Mouse (Mus musculus): ENCODE measurements around the gene Rhcg.

Rhcg gene

DNA sequence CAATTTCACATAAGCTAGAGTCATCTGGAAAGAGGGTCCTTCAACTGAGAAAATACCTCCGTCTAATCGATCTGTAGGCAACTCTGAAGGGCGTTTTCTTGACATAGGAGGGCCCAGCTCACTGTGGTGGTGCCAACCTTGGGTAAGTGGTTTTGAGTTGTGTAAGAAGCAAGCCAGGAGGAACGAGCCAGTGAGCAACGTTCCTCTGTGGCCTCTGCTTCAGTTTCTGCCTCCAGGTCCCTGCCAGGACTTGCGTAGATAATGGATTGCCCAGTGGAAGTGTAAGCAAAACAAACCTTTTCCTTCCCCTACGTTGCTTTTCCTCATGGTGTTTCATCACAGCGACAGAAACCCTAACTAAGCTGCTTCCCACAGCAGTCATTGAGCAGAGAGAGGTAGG, 15.5 kb downstream of the Rhcg start:
- no peak for DNase-seq (ENCODE audit: low spot score in 2 of 2)

DNA sequence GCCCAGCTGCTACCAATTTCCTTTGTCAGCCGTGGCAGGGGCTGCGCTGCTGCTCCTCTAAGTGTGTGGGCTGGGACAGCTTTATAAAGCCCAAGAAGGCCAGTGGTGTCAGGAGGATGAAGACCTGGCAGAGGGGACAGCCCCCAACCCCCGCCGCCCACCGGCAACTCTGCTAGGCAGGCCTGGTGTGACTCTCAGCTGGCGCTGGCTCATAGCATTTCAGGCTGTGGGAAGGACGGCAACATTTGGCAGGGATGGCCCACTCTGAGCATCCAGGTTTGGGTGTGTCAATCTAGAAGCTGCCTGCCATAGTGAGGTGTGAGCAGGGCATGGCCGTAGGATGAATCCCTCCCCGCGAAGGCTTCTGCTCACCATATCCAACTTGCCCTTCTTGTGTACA, 17.3 kb downstream of the Rhcg start:
- no peak for DNase-seq (ENCODE audit: low spot score in 2 of 2)

DNA sequence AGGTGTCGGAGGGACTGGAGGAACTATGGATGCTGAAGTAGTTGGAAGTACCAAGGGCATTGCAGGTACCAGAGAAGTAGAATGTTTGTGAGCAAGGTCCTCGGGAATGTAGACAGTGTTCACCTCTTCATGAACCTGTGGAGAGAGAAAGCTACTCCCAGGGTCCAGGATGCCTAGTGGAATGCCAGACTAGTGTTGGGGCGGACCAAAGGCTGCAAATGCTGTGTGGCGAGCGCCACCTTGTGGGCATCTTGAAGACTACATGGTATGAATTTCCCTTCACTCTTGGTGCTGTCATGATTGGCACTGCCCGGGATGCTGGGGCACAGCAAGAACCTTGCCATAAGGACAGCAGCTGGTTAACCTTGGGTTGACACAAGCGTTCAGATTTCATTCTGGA, 22.6 kb downstream of the Rhcg start:
- DNase-seq (ENCODE audit: low spot score in 2 of 2), result peak in 1 of 2 experiments; percentile 23

DNA sequence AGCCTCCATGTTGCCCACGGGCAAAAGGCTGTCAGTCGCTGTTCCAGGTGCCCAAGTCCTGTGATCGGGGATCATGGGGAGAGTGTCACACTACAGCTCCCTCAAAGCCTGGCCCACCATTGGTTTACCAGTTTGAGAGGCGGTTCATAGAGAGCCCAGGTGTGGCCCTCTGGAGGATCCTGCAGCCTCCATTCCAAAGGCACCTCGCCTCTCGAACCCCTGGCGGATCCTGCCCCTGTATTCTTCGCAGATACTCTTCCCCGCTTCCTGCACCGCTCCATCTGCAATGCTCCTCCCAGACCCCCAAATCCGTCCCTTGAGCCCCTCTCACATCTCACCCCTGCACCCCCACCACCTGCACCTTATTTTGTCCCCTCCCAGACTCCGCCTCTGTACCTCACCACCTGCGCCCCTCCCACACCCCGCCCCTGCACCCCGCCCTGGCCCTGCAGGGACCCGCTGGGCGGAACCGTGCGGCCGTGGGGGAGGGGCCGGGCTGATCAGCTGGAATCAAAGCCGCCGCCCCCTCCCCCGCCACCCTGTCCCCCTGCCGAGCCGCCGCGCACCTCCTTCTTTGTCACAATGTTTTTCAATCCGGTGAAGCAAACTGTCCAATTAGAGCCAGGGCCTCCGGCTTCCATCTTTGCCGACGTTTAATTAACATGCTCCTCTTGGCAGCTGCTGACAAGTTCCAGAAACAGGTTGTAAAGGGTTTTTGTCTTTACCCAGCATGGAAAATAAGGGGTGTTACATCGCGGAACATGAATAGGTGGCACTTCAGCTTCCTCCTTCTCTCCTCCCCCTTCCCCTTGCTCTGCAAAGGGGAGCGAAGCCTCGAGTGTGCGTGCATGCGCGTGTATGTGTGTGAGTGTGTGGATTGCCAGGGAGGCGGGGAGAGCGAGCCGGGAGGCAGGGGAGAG, 25.4 kb downstream of the Rhcg start:
- DNase-seq (ENCODE audit: low spot score in 2 of 2), result no peak

DNA sequence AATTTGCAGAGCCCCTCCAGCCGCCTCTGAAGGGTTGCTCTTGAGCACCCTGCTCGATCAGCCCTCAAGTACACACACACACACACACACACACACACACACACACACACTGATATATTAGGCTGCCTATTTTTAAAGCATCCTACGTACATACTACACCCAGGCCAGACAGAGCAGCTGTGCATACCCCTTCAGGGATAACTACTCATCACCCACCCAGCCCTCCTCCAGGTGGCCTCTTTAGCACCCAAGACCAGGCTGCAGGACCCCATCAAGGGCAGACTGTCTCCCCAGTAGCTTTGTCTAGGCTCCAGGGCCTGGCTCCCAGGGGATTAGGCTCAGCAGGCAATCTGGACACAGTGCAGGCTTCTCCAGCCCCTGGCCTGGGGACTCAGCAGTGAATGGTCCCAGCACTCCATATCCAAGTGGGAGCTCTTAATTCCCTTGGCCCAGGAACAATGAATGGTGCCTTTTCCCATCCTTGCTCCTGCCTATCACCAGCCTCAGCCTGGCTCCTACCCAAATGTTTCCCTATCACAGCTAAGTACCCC, 26.8 kb downstream of the Rhcg start:
- DNase-seq (ENCODE audit: low spot score in 2 of 2), result no peak

DNA sequence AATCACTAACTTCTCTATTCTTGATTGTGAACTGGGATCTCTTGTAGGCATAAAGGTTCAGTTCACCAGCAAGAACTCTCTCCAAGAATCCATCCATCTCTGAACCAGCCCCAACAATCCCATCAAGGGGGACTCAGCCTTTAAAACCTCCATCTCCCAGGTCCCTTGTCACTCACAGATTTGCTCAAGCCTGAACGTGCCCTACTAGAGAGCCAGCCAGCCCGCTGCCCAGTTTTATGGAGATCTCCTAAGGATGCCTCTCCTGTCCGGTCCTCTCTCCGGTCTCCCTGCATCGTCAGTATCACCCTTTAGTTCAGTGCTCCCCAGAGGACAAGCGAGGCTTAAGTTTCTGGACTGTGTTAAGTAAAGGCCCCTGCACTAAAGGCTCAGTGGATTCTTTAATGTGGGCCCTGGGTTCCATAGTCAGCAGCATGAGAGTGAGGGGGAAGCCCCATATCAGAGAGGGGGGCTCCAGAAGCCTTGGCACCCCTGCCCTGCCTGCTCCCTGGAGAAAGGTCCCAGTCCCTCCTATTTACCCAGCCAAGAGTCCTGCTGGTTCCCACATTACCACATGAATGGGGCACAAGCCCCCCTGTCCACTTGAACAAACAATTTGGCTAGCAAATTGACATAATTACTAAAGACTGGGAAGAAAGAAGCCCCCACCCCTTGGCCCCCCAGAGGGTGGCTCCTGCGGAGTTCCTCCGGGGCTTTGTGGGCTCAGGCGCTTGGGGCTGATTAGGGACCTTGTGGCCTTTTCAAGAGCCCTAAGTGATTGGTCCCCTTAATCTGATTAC, 27.5 kb downstream of the Rhcg start:
- no peak for DNase-seq (ENCODE audit: low spot score in 2 of 2)

DNA sequence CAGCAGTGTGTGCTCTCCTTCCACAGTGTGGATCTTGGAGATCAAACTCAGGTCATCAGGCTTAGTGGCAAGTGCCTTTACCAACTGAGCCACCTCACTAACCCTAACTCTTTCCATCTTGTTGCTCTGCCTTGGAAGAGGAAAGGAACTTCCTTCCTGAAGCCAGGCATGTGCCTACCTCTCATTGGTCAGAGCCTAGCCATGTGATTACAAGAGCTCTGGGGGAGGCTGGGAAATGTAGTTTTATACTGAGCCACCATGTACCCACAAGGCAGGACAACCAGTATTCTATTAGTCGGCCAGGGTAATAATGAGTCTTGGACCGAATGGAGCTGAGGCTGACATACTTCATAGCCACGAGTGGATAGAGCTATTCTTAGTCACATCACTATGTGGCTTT, 29.2 kb downstream of the Rhcg start:
- no peak for DNase-seq (ENCODE audit: low spot score in 2 of 2)

DNA sequence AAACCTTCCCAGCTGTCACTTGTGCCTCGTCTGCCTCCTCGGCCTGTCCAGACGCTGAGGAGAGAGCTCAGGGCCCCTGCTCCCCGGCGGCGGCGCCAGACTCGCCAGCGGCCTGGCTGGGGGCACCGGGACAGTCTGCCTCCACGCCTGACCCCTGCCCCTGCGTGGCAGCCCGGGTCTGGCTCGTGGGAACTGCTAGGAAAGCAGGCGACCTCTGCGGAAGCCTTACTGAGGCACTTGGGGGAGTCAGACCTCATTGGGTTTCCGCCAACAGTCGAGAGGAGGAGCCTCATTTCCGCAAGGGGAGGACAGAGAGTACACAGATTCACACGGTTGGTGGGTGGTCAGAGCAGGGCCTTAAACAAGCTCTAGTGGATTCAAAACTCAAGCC, 38.6 kb downstream of the Rhcg start:
- no peak for DNase-seq (ENCODE audit: low spot score in 2 of 2)

DNA sequence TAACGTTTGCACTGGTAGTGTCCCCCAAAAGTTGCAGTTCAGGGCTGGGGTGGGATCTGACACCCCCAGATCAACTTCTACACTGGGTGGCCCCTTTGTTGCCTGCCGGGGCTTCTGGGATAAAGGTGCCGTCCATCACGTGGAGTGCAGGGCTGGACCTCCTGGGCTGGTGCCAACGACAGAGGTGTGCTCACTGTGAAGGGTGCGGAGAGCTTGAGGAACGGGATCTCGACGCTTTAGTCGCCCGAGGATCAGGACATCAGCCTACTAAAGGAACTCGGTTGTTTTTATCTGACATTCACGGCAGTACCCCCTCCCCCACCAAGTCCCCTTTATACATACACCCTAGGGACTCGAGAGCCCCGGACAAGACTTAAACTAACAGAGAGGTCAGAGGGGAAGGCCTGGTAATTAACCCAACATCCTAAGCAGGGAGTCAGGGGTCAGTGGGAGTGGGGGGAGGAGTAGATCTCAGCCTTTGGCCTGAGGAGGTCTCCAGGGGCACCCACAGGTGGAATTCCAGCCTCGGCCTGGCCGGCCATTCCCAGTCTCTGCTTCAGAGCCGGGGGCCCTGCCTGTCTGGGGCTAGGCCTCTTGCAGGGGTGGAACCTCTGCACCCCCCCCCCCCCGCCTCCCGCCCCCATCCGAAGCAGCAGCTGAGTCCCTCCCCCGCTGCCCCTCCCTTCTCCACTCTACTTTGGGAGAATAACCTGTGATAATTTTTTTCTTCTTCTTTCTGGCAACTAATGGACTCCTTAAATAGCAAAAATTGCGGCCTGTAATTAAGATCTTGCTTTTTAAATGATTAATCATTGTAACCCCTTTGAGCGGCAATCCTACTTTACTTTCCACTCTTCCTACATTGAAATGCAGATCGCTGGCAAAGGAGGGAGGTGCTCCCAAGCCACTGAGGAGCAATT, 39.3 kb downstream of the Rhcg start:
- DNase-seq (ENCODE audit: low spot score in 2 of 2), result no peak

DNA sequence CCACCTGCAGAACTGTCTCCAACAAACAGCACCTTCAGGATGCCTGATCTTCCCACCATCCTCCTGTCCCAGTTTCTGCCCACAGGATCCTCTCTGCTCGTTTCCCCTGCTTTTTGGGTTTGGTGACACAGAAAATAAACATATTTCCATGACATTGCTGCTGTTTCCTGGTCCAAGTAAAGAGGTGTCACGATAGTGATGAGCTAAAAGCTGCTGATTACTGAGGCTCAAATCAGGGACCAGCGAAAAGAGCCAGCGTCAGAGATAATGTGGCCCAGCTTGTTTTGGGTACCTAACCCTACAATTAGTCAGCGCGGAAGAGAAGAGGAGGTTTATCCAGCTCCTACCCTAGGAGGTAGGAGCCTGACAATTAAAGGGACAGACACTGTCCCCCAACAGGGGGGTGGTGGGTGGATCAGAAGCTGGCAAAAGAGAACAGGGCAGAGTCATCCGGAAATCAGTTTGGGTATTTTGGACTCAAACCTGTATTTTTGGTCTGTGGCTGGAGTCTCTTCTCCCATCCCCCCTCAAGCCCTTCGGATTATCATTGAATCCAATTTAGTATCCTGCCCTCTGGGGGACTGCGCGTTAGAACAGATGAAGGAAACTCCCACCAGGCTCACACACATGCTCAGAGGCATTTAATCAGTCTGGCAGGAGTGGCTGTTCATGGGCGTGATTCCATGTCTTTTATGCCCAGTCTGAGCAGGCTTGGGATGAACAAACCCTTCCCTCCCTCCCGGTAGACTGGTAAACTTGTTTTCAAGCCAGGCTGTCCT, 40.2 kb downstream of the Rhcg start:
- DNase-seq (ENCODE audit: low spot score in 2 of 2), result no peak

DNA sequence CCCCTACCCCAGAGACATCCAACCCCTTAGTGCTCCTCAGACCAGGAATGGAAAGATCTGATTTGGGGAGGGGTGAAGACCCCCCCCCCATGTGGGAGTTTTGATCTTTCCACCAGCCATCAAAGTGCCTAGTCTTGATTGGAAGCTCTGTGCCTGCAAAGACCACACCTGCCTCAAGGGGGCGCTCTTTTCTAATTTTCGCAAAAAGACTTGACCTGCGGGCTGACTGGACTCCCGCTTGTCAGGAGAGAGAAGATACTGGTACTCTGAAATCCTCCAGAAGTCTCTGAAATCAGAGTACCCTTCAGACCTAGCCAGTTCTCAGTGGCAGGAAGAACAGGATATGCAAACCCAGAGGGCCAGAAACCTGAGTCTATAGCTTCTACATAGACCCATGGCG, 40.8 kb downstream of the Rhcg start:
- peak in 1 of 2 experiments; percentile 15 for DNase-seq (ENCODE audit: low spot score in 2 of 2)

DNA sequence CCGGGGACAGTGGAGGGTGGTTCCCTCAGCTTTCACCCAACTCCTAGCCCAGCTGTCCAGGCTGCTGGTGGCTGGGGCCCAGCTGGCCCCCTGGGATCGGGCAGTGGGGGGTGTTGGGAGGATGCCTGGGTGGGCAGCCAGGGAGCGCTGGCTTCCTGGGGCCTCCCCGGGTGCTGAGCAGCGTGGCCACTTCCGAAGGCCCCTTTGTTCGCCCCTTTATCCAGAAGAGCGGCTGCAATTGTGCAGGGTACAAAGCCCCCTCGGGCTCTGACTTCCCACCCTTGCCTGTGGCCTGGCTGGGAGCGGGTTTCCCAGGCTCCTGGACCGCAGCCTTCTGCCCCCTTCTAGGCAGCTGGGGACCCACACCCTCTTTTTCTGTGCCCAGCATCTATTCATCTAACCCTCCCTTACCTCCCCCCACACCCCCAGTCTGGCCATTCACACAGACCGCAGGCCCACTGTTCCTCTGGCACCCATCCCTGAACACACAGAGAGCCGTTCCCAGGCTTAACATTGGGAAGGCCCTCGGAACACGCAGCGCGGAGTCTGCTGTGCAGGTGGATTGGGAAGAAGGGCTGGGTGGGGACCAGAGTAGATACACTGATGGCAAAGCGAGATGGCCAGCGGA, 45.2 kb downstream of the Rhcg start:
- DNase-seq (ENCODE audit: low spot score in 2 of 2), result no peak

DNA sequence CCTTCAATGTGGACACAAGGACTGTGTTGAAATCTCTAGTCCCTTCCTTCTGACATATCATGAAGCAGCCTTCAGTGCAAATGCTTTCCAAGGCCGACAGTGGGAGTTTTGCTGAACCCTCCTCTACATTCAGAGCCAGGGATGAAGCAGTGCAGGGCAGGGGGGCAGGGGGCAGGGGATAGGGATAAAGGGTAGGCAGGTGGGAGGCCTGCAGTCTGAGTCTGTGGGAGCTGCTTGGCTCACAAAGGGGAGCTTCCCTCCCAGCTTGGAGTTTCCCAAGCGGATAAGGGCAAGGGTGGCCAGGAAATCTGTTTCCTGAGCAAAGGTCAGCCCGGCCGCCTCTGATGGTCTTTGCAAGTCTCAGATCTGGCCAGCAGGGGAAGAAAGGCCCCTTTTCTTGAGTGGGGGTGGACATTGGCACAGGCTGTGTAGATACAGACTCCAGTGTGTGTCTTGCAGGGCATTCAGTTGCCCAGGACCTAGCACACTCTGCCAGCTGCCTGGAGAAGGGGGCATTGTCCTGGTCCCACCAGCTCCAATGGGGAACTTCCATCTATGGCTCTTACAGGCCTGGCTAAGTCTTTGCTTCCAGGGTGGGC, 48.4 kb downstream of the Rhcg start:
- DNase-seq (ENCODE audit: low spot score in 2 of 2), result no peak

DNA sequence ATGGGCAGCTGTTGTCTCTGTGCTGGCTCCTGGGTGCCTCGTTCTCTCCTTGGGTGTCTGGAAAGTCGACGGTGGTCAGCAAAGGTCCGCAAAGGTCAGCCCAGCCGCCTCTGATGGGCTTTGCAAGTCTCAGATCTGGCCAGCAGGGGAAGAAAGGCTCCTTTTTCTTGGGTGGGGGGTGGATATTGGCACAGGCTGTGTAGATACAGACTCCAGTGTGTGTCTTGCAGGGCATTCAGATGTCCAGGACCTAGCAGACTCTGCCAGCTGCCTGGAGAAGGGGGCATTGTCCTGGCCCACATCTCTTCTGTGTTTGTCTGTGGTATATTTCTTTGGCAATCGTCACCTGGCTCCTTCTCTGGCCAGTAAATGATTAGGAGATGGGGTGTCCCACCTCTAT, 49.2 kb downstream of the Rhcg start:
- DNase-seq (ENCODE audit: low spot score in 2 of 2), result no peak

DNA sequence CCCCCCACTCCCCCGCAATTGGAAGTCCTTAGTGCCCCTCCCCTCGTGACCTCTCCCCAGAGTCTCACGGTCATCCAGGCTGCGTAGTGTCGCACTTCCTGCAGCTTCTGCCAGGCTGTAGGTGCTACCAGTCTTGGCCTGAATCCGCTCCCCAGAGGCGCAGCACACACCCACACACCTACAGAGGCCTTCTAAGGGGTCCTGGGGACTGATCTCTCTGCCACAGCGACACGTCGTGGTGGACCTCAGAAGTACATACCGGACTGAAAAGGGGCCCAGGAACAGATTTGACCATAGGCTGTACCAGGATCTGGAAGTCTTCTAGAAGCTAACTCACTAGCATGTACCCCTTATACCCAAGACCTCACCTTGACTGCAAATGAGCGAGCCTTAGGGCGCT, 53.8 kb downstream of the Rhcg start:
- DNase-seq (ENCODE audit: low spot score in 2 of 2), result no peak

DNA sequence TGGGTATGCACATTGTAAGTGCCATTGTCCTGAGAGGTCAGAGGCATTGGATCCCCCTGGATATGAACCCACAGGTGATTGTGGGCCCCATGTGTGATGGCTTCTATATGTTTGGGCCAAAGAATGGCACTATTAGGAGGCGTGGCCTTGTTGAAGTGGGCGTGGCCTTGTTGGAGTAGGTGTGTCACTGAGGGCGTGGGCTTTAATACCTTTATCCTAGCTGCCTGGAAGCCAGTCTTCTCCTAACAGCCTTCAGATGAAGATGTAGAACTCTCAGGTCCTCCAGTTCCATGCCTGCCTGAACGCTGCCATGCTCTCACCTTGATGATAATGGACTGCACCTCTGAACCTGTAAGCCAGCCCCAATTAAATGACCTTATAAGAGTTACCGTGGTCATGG, 55.1 kb downstream of the Rhcg start:
- no peak for DNase-seq (ENCODE audit: low spot score in 2 of 2)

DNA sequence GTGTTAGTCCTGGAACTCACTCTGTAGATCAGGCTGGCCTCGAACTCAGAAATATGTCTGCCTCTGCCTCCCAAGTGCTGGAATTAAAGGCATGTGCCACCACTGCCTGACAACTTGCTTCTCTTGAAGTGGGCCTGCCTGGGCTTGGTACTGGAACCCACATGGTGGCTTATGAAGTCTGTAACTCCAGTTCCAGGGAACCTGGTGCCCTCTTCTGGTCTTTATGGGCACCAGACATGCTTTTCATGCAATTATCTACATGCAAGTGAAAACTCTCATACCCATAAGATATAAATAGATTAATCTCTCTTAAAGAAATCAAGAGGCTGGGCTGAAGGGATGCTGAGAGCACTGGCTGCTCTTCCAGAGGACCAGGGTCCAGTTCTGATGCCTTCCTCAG, 58.8 kb downstream of the Rhcg start:
- no peak for DNase-seq (ENCODE audit: low spot score in 2 of 2)

DNA sequence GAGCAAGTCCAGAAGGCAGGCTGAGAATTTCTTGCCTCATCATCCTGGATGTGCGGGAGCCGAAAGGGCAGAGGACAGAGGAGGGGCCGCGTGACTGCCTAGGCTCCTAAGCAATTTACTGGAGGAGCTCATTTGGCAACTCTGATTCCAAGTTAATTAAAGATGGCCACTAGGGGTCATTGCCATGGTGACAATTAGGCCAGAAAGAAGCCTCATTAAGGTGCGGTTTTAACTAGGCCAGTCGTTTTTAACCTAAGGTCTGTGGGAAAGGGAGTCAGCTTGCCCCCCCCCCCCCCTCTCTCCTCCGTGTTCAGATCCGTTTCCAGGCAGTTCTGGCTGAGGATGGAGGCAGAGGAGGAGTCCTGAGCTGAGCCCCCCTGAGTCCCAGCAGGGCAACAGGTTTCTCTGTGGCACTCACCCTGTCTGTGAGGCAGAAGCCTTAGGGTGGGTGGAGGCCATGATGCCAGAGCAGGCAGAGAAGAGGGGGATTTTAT, 59.7 kb downstream of the Rhcg start:
- DNase-seq (ENCODE audit: low spot score in 2 of 2), result no peak

DNA sequence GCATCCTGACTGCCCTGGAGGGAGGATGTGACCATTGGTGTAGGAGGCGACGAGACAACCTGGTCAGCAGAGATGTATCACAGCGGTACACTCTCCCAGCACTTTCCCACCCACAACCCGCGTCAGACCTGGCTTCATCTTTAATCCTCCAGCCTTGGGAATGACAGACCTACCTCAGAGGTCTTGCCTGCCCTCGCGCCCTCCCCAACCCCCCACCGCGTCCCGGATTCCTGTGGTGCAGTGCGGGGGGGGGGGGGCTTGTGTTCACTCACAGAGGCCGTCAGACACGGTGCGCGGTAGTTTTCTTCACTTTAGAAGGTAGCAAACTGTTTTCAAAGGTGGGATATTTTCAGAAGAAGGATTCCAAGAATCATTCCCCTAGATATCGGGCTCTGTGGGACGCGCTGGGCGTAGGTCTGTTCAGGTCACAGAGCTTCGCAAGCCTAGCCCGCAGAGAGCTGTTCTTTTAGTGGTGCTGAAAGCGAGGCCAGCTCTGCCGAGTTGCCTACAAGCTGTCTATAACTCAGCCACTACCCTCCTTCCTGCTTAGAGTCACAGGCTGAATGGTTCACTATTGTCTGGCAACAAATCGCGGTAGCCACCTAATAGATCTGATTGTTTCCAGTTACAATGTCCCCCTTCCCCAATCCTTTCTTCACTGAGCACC, 62.0 kb downstream of the Rhcg start:
- DNase-seq (ENCODE audit: low spot score in 2 of 2), result no peak

Data from spleen, postnatal 14 days (tissue).